Mouse (Mus musculus) right cerebral cortex, postnatal 36 days (tissue): ENCODE data around the gene Phf2.

Experiments
- DNase-seq, 2 experiments: peaks; one replicate each; pipeline ENCODE4 v3.0.0; 2022; ENCODE audit warnings: low spot score in 2 of 2, mixed read lengths in 1 of 2

Phf2 gene

GRCm38 (mm10) chr13:48858054-48858453 lies 12.9 kb downstream of the Phf2 start:
- DNase-seq, result no peak

- DNase-seq, result no peak
Measured at GRCm38 (mm10) chr13:48857246-48857932, 13.5 kb downstream of the Phf2 start.

- no peak for DNase-seq
Measured at GRCm38 (mm10) chr13:48853947-48854346, 17.0 kb downstream of the Phf2 start.

GRCm38 (mm10) chr13:48853475-48853874 lies 17.4 kb downstream of the Phf2 start:
- DNase-seq, result no peak

- DNase-seq, result no peak
Measured at GRCm38 (mm10) chr13:48852859-48853258, 18.1 kb downstream of the Phf2 start.

- no peak for DNase-seq
Measured at GRCm38 (mm10) chr13:48851719-48852118, 19.2 kb downstream of the Phf2 start.

- DNase-seq, result no peak
Measured at GRCm38 (mm10) chr13:48850771-48851170, 20.1 kb downstream of the Phf2 start.

GRCm38 (mm10) chr13:48850326-48850725 lies 20.6 kb downstream of the Phf2 start:
- no peak for DNase-seq

GRCm38 (mm10) chr13:48849155-48849554 lies 21.8 kb downstream of the Phf2 start:
- DNase-seq, result no peak

GRCm38 (mm10) chr13:48845308-48845707 lies 25.6 kb downstream of the Phf2 start:
- no peak for DNase-seq

GRCm38 (mm10) chr13:48843530-48843929 lies 27.4 kb downstream of the Phf2 start:
- DNase-seq, result no peak

GRCm38 (mm10) chr13:48841905-48842592 lies 28.9 kb downstream of the Phf2 start:
- no peak for DNase-seq

GRCm38 (mm10) chr13:48838284-48838683 lies 32.6 kb downstream of the Phf2 start:
- DNase-seq, result no peak

- DNase-seq, result no peak
Measured at GRCm38 (mm10) chr13:48837537-48837936, 33.4 kb downstream of the Phf2 start.

GRCm38 (mm10) chr13:48830528-48831250 lies 40.2 kb downstream of the Phf2 start:
- no peak for DNase-seq

- no peak for DNase-seq
Measured at GRCm38 (mm10) chr13:48829780-48830179, 41.1 kb downstream of the Phf2 start.

GRCm38 (mm10) chr13:48822871-48823270 lies 48.0 kb downstream of the Phf2 start:
- no peak for DNase-seq

- DNase-seq, result no peak
Measured at GRCm38 (mm10) chr13:48822288-48822687, 48.6 kb downstream of the Phf2 start.

GRCm38 (mm10) chr13:48819131-48819530 lies 51.8 kb downstream of the Phf2 start:
- no peak for DNase-seq

- no peak for DNase-seq
Measured at GRCm38 (mm10) chr13:48814406-48814805, 56.5 kb downstream of the Phf2 start.

GRCm38 (mm10) chr13:48810991-48811390 lies 59.9 kb downstream of the Phf2 start:
- DNase-seq, result no peak

- DNase-seq, result no peak
Measured at GRCm38 (mm10) chr13:48810274-48810823, 60.6 kb downstream of the Phf2 start.
